Mouse (Mus musculus) CH12.LX (cell line): ENCODE results near the gene Dhdh. TPM values are rescaled to one million over a fixed set of nuclear protein-coding genes. Genes with fewer than 3 reads are reported as not detected.

Experiments
- DNase-seq: peaks from one replicate; pipeline ENCODE4 v3.0.0-alpha.2; 2013; ENCODE audit errors: extremely low read depth
- H3K27ac ChIP-seq: 2 replicates; pipeline ENCODE4 v1.5.1; 2012; ENCODE audit warnings: low read depth, mild to moderate bottlenecking, control low read depth, moderate library complexity; ENCODE audit not compliant: insufficient read depth
- H3K27me3 ChIP-seq: replicated peaks from 2 replicates; pipeline ENCODE3; 2012; ENCODE audit warnings: inconsistent platforms
- H3K36me3 ChIP-seq, 2 experiments: replicated peaks in 1 of 2; 2 replicates each; pipeline versions ENCODE3 to v1.6.1; 2012; ENCODE audit warnings: inconsistent platforms in 1 of 2, low read length in 1 of 2, mild to moderate bottlenecking in 1 of 2, mixed read lengths in 1 of 2, moderate library complexity in 1 of 2; ENCODE audit not compliant: control insufficient read depth in 1 of 2, insufficient read depth in 1 of 2
- H3K4me1 ChIP-seq, 2 experiments: 2 replicates each; pipeline ENCODE4 v1.6.1; 2012; ENCODE audit warnings: inconsistent platforms in 1 of 2, moderate library complexity in 1 of 2; ENCODE audit not compliant: insufficient read depth in 2 of 2, control insufficient read depth in 1 of 2
- H3K4me2 ChIP-seq: 2 replicates; pipeline ENCODE4 v1.6.1; 2012; ENCODE audit warnings: low read depth, mild to moderate bottlenecking, control low read depth; ENCODE audit not compliant: poor library complexity, insufficient read depth, severe bottlenecking
- H3K4me3 ChIP-seq, 3 experiments: fragments of 150-350 bp in 1 of 3; sonication (generic) in 1 of 3; replicated peaks in 1 of 3; 2 replicates each; pipeline versions ENCODE3 to v1.5.1; 2011 to 2012; ENCODE audit warnings: low read depth in 2 of 3, low read length in 2 of 3, mild to moderate bottlenecking in 2 of 3, moderate library complexity in 2 of 3, control low read depth in 1 of 3, improper control_type of control experiment in 1 of 3, inconsistent platforms in 1 of 3, mixed read lengths in 1 of 3; ENCODE audit not compliant: poor library complexity in 1 of 3
- H3K79me2 ChIP-seq: replicated peaks from 2 replicates; pipeline ENCODE4 v1.6.1; 2012; ENCODE audit warnings: mild to moderate bottlenecking, moderate library complexity; ENCODE audit not compliant: control insufficient read depth, poor library complexity, insufficient read depth, severe bottlenecking; ENCODE audit errors: extremely low read depth
- H3K9ac ChIP-seq: 2 replicates; pipeline ENCODE4 v1.6.1; 2012; ENCODE audit warnings: low read depth, mild to moderate bottlenecking, control low read depth, moderate library complexity; ENCODE audit not compliant: insufficient read depth
- H3K9me3 ChIP-seq: replicated peaks from 2 replicates; pipeline ENCODE3; 2012; ENCODE audit warnings: low read length, inconsistent platforms, mixed read lengths
- CHD1 ChIP-seq: IDR thresholded peaks from 2 replicates; pipeline ENCODE4 v1.6.1; 2012; ENCODE audit warnings: low read depth, low read length, improper control_type of control experiment, inconsistent platforms
- CTCF ChIP-seq, 2 experiments: IDR thresholded peaks in 1 of 2; conservative IDR thresholded peaks in 1 of 2; 2 replicates each; pipeline ENCODE4 v1.5.1; 2011 to 2012; ENCODE audit warnings: low read depth in 2 of 2, low read length in 2 of 2, improper control_type of control experiment in 1 of 2, inconsistent platforms in 1 of 2, mild to moderate bottlenecking in 1 of 2, moderate library complexity in 1 of 2
- EP300 ChIP-seq: IDR thresholded peaks from 2 replicates; pipeline ENCODE4 v1.6.1; 2011; ENCODE audit warnings: low read length, improper control_type of control experiment
- JUND ChIP-seq: conservative IDR thresholded peaks from 2 replicates; pipeline ENCODE4 v1.6.1; 2011; ENCODE audit warnings: low read depth, low read length, improper control_type of control experiment
- KAT2A ChIP-seq: IDR thresholded peaks from 2 replicates; pipeline ENCODE4 v1.6.1; 2012; ENCODE audit warnings: low read length, improper control_type of control experiment, inconsistent platforms; ENCODE audit not compliant: insufficient replicate concordance
- MAFK ChIP-seq: IDR thresholded peaks from 2 replicates; pipeline ENCODE4 v1.6.1; 2011; ENCODE audit warnings: low read length, improper control_type of control experiment; ENCODE audit not compliant: insufficient replicate concordance
- MAZ ChIP-seq: IDR thresholded peaks from 2 replicates; pipeline ENCODE4 v1.6.1; 2012; ENCODE audit warnings: low read depth, mild to moderate bottlenecking, inconsistent platforms, low read length, improper control_type of control experiment, moderate library complexity
- PAX5 ChIP-seq: IDR thresholded peaks from 2 replicates; pipeline ENCODE4 v1.6.1; 2012; ENCODE audit warnings: low read length, inconsistent platforms, mixed read lengths
- POLR2A ChIP-seq: IDR thresholded peaks from 2 replicates; pipeline ENCODE4 v1.6.1; 2011; ENCODE audit warnings: low read depth, mild to moderate bottlenecking, improper control_type of control experiment, low read length
- POLR2AphosphoS2 ChIP-seq: IDR thresholded peaks from 2 replicates; pipeline ENCODE4 v1.6.1; 2011; ENCODE audit warnings: low read depth, low read length, improper control_type of control experiment
- RAD21 ChIP-seq: IDR thresholded peaks from 2 replicates; pipeline ENCODE4 v1.6.1; 2011; ENCODE audit warnings: low read depth, mild to moderate bottlenecking, low read length, improper control_type of control experiment, moderate library complexity
- SIN3A ChIP-seq: IDR thresholded peaks from 2 replicates; pipeline ENCODE4 v1.6.1; 2012; ENCODE audit warnings: low read length, improper control_type of control experiment, inconsistent platforms
- SMC3 ChIP-seq: IDR thresholded peaks from 2 replicates; pipeline ENCODE4 v1.6.1; 2011; ENCODE audit warnings: low read depth, low read length, improper control_type of control experiment
- TBP ChIP-seq: conservative IDR thresholded peaks from 2 replicates; pipeline ENCODE4 v1.6.1; 2011; ENCODE audit warnings: low read depth, low read length, improper control_type of control experiment
- TCF12 ChIP-seq: IDR thresholded peaks from 2 replicates; pipeline ENCODE4 v1.6.1; 2014; ENCODE audit warnings: low read depth, mild to moderate bottlenecking, inconsistent platforms, low read length, improper control_type of control experiment
- USF1 ChIP-seq: IDR thresholded peaks from 2 replicates; pipeline ENCODE4 v1.6.1; 2014; ENCODE audit warnings: low read depth, mild to moderate bottlenecking, inconsistent platforms, low read length, improper control_type of control experiment
- ZC3H11A ChIP-seq: IDR thresholded peaks from 2 replicates; pipeline ENCODE4 v1.6.1; 2012; ENCODE audit warnings: low read depth, mild to moderate bottlenecking, inconsistent platforms, low read length, improper control_type of control experiment
- ZKSCAN1 ChIP-seq: IDR thresholded peaks from 2 replicates; pipeline ENCODE4 v1.6.1; 2012; ENCODE audit warnings: low read depth, inconsistent platforms, low read length, improper control_type of control experiment, borderline replicate concordance
- dilution Hi-C: fragments of 300-500 bp; cut with MboI; formaldehyde crosslinking; loops from 2 replicates; pipeline ENCODE4 v1.14.3; 2020; ENCODE audit warnings: low sequenced_read_pairs; ENCODE audit not compliant: extremely low pct_unique_long_range_greater_than_20kb, extremely low pct_ligation_motif_present
- in situ Hi-C: fragments of 300-500 bp; cut with MboI; formaldehyde crosslinking; loops from 3 replicates; pipeline ENCODE4 v1.14.3; 2019; ENCODE audit warnings: low sequenced_read_pairs, low pct_ligation_motif_present, low pct_unique_long_range_greater_than_20kb, mixed read lengths
- polyA plus RNA-seq: library from polyadenylated mRNA; unstranded; fragments of >175 nt; gene quantifications from 2 replicates; pipeline ENCODE4 v1.2.1, GENCODE M21; 2012; ENCODE audit warnings: low read depth; ENCODE audit not compliant: insufficient read length
- total RNA-seq, 2 experiments: library from RNA; depleted of rRNA; stranded (reverse); fragments of 300-350 nt in 1 of 2; fragments of >200 nt in 1 of 2; gene quantifications; 2 replicates each; pipeline ENCODE4 v1.2.3; 2012 to 2014

Gene Dhdh
- total and polyA plus RNA-seq, 3 experiments = 5.9 to 18.0 (median 7.2) TPM

- dilution Hi-C loops = no loop called here
- in situ Hi-C loops = no loop called here
- Histone ChIP-seq H3K4me1 (peaks cover 10 to 62% of the 10 kb centered on the region in 2 experiments; a peak in 3 of 4 replicates), H3K4me2 (peak overlapping the region; percentile 80), H3K36me3 (peaks cover 33 to 58% of the 10 kb centered on the region in 2 experiments), H3K27me3 (no peaks in the 10 kb centered on the region), H3K79me2 (peaks cover 36% of the 10 kb centered on the region), H3K4me3 (peak overlapping the region; percentile 87 to 100 (median 95)), H3K9ac (peak overlapping the region; percentile 97), H3K27ac (peak overlapping the region; percentile 58), H3K9me3 (no peaks in the 10 kb centered on the region)
- DNase-seq = no peak
- TF ChIP-seq USF1 = no peak
- no peak for TF ChIP-seq MAFK
- TF ChIP-seq CHD1 = 0 out of 2 replicates have a peak, but pooled peaks have one; percentile 11
- no peak for TF ChIP-seq POLR2AphosphoS2
- TF ChIP-seq PAX5 = no peak
- TF ChIP-seq SMC3 = no peak
- TF ChIP-seq POLR2A = no peak
- TF ChIP-seq TBP = no peak
Observed at GRCm38 (mm10) chr7:45433835-45434202, 54.8 kb downstream of the Dhdh start.

DNA sequence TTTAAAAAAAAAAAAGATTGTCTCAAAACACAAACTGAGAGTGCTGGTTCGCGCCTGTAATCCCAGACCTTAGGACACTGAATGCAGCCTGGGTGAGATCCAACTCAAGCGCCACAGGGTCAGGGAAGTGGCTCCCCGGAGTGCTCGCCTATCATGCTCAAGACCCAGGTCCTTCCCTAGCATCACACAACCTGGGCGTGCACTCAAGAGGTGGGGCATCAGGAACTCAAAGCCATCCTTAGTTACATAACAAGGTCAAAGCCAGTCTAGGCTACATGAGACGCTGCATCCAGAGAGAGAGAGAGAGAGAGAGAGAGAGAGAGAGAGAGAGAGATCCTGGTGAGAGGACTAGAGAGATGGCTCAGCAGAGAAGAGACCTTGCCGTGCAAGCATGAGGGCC is 62.0 kb downstream of the Dhdh start:
- no peak for DNase-seq
- no peaks in the 10 kb centered on the region for H3K9me3 ChIP-seq
- H3K27me3 ChIP-seq = no peaks in the 10 kb centered on the region
- H3K9ac ChIP-seq = no peak overlapping the region
- peaks cover 87 to 98% of the 10 kb centered on the region in 2 experiments for H3K36me3 ChIP-seq
- dilution Hi-C loops (no loop called here), in situ Hi-C loops (no loop called here)
- no peak overlapping the region for H3K4me2 ChIP-seq
- no peak overlapping the region for H3K4me3 ChIP-seq
- peaks cover 18% of the 10 kb centered on the region for H3K79me2 ChIP-seq
- TF ChIP-seq MAZ (no peak), JUND (no peak), EP300 (no peak)
- TF ChIP-seq, all 38 proteins: peak for 0
- peaks cover 7 to 13% of the 10 kb centered on the region in 2 experiments; a peak in 2 of 4 replicates for H3K4me1 ChIP-seq
- H3K27ac ChIP-seq = no peak overlapping the region

DNA sequence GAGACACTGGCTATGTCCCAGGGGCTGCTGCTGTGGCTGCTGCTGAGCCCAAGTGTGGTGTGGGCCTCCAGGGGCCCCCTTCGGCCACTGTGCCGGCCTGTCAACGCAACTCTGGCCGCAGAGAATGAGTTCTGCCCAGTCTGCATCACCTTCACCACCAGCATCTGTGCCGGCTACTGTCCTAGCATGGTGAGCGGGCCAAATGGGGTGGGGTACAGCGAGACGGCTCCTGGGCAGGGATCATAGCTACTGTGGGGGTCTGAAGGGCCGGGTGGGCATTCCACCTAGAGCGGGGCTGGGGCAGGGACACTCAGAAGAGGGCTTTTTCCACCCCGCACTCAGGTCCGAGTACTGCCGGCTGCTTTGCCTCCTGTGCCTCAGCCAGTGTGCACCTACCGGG is 67.4 kb downstream of the Dhdh start:
- Histone ChIP-seq H3K4me1 (peaks cover 4 to 10% of the 10 kb centered on the region in 2 experiments; a peak in 2 of 4 replicates), H3K9ac (no peak overlapping the region), H3K27me3 (no peaks in the 10 kb centered on the region), H3K27ac (no peak overlapping the region), H3K4me3 (no peak overlapping the region), H3K79me2 (no peaks in the 10 kb centered on the region), H3K9me3 (no peaks in the 10 kb centered on the region), H3K36me3 (peaks cover 58 to 73% of the 10 kb centered on the region in 2 experiments), H3K4me2 (no peak overlapping the region)
- TF ChIP-seq SMC3 (no peak), EP300 (no peak), USF1 (no peak), KAT2A (no peak), RAD21 (no peak), TCF12 (no peak), SIN3A (no peak), ZC3H11A (no peak), CTCF (conservative IDR thresholded peaks at IDR 0.05 in 1 of 2, IDR thresholded peaks at IDR 0.05 in 1 of 2; ENCODE audit: low read depth in 2 of 2, low read length in 2 of 2) (no peak), ZKSCAN1 (no peak)
- dilution Hi-C loops = no loop called here
- in situ Hi-C loops = no loop called here
- DNase-seq = no peak
